Mouse (Mus musculus) retina, postnatal 7 days (tissue): ENCODE data around the gene Tmcc3.

ENCODE experiments used
- DNase-seq: peaks from one replicate; pipeline ENCODE4 v3.0.0-alpha.2; 2012; ENCODE audit warnings: low read depth, low spot score

Tmcc3 gene

DNA sequence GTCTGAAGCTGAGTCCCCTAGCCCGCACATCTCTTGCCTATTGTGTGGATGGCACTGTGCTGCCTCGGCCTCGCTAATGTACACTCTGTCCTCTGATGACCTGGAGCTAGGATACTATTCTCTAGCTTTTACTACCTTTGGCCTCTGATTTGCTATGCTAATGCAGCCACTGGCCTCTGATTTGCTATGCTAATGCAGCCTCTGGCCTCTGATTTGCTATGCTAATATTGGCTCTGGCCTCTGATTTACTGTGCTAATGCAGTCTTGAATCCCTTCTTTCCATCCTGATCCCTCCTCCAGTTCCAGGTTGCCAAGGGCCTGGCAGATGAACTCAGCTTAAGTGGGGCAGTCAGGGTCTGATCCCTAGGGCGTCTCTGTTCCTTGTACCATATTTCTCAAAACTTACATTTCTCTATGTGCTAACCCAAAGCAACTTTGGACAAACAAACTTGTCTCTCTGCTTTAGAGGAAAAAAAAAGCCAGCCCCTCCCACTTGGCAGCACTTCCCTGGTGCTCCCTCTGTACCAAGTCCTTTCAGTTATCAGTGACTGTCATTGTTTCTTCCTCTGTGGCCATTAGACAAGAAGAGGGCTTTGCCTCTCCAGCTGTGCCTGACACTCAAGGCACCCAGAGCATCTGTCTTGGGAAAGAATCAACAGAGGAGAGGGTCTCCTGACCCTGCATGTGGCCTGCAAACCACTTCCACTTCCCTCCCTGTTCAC is 237.9 kb downstream of the Tmcc3 start:
- DNase-seq = no peak

DNA sequence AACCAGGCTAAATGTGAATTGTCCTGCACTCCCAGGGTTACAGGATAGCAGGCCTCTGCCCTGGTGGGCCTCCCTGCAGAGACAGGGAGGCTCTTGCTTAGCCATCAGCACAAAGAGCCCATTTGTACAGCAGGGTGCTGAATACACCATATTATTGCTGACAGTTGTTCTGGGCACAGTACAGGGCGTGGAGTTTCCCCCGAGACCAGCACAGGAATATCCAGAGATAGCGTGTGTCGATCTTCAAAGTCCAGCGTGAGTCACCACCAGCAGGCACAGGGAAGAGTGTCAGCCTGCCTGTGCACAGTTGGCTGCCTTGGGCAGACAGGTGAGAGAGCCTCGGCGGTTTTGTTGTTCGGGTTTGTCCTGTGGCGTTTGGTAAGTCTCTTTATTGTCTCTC is 238.9 kb downstream of the Tmcc3 start:
- no peak for DNase-seq

DNA sequence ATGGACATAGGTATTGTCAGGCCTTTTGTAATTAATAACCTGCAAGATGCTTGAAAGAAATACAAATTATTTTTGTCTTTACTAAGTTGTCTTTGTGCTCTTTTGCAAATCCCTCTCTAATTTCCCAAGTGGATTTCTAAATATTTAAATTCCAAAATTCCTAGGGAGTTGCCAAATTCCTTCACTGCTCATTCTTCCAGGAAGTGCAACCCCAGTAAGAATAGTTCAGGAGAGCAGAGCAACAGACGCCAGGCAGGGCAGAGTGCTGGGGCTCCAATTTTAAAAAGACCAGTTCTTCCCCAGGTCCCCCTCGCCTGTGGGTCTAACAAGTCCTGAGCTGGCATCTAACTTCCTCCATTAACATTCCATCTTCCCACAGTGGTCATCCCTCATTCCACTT is 239.3 kb downstream of the Tmcc3 start:
- DNase-seq = no peak

DNA sequence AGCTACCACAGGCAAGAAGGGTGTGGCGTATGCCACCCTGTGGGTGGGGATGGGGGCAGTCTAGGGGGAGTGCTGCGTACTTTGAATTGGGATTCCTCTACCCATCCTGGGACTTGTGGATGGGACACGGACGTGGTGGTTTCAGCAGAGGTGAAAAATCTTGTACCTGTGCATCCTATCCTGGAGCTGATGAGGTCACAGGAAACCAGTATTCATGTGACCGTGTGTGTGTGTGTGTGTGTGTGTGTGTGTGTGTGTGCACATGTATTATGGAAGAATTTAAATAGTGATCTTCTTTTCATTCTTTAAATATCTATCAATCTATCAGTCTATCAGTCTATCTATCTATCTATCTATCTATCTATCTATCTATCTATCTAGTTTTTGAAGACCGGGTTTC is 239.8 kb downstream of the Tmcc3 start:
- DNase-seq = no peak

DNA sequence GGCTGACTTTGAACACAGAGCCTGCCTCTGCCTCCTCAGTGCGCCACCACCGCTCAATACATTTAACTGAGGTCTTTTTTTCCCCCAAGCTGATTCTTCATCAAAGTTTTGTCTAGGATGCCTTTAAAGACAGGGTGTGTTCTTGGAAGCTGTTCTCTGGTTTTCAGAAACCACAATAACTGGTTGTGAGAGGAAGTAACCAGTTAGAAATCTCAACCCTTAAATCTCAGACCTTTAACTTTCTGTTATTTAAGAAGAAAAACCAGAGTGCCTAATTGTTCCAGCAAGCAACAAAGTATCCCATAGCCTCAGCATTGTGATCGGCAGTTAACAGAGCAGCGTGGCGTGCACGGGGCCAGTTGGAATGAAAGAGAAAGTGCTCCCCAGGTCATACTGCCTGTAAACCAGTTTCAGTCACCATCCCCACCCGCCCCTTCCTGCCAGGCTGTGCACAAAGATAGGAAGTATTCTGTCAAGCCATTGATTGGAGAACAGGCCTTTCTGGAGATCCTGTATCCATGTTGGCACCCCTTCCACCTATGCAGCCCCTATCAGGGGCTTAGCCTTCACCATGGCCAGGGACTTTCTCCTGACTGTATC is 240.3 kb downstream of the Tmcc3 start:
- no peak for DNase-seq

DNA sequence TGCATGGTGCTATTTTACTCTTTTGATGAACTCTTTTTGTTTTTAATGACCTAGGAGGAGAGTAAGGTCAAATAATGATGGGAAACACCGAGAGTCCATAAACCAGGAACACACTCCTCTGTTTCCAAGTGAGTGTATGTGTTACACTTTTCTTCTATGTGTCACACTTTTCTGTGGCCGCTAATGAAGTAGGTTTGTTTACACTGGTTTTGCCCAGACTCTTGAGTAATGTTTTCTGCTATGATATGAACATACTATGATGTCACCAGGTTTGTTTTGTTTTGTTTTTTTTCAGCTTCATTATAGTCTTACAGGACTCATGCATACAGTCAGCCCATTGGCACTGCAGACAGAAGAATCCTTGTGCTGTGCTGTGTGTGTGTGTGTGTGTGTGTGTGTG is 243.6 kb downstream of the Tmcc3 start:
- DNase-seq = no peak

DNA sequence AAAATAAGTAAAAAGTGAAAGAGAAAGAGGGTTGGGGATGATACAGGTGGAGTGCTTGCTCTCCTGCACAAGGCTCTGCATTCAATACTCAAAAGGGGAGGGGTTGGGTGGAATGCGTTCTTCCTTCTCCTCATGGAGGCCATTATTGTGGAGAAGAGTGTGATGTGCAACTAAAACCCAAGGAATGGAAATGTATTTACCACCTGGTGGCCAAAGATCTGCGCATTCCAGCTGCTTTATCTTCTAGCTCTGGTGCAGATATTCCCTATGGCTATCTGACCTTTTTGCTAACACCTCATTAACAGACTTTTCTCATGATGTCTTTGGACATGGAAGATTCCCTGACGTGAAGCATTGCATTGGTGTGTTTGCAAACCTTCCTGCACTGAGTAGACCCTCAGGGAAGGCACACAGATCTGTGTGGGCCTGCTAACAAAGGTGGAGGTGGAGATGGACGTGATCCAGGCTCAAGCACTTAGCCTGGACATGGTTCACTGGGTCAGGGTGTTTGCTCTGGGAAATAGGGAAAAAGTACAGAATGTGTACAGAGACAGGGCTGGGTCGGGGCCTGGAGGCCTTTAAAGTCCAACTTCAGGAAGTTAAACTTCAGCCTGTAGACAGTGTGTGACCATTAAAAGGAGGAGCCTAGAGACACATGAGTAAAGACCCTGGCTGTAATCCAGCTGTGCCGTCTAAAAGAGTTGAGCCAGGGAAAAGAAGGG is 245.8 kb downstream of the Tmcc3 start:
- DNase-seq = no peak

DNA sequence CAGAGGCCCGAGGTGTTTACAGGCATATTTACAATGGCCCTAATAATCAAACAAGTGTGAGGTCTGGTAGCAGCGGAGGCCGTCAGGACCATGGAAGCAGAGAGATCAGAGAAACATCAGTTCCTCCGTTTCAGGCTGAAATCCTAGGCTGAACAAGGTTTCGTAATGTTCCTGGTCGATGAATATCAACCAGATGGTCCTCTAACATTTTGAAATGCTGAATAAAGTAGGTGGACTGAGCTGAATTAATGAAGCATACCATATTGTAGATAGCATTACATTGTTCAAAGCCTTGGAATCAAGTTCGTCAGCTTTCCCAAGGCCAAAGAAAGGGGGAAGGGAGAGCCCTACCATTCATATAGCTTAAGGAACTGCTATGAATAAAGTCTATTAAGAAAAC is 247.1 kb downstream of the Tmcc3 start:
- no peak for DNase-seq

DNA sequence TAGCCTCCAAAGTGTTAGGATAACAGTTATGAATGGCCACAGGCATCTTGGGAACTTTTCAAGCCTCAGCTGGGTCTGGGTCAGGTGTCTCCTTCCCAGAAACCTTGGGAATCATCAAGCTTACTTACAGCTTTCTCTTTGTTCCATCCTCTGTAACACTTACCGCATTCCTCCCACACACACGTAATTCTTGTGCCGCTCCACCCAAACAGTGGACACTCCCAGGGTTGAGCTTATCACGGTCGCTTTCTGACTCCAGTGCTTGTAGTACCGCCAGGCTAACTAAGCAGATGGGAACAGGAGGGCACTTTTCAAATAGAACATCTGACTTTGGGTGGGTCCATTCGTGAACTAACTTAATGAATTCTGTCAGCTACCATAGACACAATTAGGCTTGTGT is 249.6 kb downstream of the Tmcc3 start:
- DNase-seq = no peak

DNA sequence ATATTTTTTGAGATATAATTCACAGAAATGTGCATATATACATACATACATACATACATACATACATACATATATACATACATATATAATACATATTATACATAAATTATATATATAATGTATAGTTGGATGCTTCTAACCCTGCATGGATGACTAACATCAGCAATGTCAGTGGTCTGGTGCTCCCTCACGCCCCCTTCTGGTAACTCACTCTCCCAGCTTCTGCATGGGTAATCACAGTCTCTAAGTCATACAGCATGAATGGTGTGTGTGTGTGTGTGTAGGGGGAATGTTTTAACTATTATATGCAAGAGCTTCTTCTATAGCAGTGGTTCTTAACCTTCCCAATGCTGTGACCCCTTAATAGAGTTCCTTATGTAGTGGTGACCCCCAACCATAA is 250.4 kb downstream of the Tmcc3 start:
- no peak for DNase-seq

DNA sequence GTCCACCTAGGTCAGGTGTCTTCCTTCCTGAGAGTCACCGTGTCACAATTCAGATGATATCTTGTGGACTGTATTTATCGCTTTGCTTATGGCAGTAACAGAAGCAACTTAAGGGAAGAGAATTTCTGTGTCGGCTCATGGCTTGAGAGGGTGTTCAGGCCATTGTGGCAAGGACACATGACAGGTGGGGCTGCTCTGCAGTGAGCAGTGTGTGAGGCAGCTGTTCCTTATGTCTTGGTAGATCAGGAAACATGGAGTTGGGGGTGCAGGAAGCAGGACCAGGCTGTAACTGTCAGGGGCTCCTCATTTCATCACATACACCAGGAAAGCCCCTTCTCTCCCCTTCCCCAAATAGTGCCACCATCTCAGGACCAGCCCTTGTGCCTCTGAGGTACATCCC is 251.2 kb downstream of the Tmcc3 start:
- no peak for DNase-seq

DNA sequence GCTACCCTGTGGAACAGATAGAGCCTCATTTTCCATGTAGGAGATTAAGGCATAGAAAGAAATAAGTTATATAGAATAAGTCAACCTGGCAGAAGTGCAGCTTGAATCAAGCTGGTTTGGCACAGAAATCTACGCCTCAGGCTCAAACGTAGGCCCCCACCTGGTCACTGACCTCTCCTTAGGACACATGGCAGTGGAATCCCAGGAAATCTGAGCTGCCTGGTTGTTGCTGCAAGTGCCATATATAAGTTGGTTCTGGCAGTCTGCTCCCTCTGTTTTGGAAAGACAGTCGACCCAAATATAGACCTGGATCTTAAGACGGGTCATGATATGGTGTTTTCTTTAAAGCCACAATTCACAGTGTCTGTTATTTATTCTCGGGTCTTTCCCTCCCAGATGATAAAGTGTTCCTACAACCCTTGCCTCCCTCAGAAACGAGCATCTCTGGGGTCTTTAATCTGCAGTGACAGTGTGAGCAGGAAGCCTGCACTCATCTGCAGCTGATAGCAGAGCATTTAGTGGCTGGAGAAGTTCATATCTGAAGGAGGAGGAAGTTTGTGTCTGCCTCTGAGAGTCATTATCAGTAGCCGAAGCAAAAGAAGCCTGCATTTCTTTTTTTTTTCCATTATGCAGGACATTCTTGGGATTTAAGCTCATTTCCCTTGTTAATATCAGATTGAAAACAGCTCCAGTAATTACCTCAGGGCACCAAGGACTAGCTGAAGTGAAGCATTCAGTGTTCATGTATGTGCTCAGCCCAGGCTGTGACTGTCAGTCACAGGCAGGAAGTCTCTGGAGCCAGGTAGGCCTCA is 253.9 kb downstream of the Tmcc3 start:
- DNase-seq = no peak

DNA sequence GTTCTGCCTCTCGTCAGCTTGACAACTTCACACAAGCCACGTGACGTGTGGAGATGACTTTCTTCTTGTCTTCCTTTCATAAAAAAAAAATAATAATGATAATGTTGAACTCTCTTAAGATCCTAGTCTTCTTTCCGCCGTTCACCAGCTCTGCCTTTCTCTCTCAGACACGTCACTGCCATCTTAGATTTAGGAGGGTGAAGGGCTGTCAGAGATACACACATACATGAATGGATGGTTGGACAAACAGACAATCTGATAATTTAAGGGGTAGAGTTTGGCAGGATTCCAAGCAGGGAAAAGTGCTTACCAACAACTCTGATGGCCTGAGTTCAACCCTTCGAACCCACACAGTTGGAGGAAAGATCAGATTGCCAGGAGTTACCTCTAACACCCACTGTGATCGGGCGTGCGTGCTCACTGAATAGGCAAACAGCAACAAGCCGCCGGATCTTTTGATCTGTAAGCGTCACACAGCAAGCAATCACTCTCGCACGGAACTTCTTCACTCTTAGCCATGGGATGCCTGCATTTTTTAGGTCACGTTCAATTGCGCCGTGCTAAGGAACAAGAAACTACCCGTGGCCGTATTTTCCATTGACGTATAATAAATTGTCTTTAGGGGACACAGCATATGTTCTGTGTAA is 254.6 kb downstream of the Tmcc3 start:
- no peak for DNase-seq

DNA sequence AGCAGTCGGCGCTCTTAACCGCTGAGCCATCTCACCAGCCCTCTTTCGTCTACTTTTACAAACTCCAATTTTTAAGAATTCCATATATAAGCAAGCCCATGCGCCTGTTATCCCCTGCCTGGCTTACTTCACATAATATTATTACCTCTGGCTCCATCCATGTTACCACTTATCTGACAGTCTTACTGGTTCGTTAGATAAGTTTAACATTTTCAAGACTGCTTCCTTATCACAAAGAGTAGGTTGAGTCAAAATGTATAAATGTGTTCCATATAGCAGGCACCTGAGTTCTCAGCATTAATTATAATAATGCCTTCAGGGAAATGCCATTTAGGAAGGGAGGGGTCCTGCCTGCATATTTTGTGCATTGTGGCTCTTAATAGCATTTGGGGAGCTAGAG is 255.5 kb downstream of the Tmcc3 start:
- no peak for DNase-seq

DNA sequence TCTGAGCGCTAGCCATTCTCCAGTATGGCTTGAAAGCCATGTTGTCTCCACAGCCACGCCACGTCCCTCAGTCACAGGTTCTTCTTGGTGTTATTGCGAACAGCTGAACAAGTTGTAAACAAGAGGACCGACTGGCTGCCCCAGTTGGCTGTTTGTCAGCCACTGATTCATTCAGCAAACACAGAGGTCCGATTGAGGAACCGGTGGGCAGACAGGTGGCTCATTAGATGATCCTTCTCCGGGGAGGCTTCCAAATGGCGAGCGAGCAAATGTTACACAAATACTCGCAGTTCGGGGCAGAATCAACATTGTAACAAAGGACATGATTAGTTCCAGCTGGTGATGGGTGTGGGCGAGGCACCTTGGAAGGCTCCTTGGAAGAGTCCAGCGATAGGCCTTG is 256.2 kb downstream of the Tmcc3 start:
- DNase-seq = no peak

DNA sequence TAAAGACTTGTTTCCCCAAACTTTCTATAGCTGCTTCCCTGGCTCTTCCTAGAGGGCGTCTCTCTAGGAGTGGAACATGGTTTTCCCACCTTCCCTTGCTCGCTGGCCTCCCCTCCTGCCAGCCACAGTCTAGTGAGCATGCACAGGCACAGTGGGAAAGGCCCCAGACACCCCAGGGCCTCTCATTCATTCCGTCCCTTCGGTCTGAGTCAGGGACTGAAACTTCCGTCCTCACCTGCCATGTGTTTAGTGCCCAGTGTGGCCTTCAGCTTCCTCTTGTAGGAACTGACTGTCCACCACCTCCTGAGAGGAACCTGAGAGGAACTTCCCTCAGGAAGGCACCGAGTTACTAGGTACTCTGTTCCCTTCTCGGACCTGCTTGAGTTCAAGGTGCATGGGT is 257.1 kb downstream of the Tmcc3 start:
- DNase-seq = no peak

DNA sequence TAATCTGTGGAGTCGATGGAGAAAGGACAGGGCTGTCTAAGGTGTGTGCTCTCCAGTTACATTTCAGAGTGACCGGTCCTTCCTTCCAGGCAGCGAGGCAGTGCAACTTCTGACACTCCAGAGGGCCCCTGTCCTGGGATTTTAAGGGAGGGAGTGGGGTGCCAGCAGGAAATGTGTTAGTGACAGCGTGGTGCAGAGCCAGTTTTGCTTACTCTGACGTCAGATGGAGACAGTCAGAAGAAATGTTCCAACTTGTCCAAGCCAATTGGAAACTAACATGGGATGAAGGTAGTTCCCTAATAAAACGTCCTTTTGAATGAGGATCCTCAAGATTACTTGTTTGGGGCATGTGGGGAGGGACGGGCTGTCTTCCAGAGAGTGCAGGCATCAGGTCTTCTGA is 258.0 kb downstream of the Tmcc3 start:
- DNase-seq = no peak

DNA sequence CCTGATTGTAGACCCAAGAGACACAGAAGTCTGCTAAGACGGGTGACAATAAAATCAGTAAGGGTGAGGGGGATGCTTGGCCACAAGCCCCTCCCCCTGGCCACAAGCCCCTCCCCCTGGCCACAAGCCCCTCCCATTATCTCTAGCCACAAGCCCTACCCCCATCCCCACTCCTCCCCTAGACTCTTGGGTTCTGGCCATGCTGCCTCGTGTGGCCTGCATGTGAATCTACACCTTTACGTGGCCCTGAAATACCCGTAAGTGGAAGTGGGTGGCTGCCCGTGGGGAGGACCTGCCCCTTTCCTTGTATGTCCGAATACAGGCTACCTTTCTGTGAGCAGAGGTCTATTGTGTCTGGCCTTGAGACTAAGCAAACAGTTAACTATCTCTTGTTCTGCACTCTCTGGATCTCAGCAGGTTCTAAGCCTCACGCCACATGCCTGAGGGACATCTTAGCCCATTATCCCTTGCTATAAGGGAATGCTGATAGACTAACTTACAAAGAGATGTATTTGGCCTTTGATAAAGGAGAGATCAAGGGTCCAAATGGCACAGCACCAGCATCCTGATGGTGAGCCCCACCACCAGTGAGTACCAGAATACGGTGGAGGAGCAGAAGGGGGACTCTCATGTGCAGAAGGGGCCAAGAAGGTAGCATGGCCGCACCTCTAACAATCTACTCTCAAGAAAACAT is 260.3 kb downstream of the Tmcc3 start:
- no peak for DNase-seq

DNA sequence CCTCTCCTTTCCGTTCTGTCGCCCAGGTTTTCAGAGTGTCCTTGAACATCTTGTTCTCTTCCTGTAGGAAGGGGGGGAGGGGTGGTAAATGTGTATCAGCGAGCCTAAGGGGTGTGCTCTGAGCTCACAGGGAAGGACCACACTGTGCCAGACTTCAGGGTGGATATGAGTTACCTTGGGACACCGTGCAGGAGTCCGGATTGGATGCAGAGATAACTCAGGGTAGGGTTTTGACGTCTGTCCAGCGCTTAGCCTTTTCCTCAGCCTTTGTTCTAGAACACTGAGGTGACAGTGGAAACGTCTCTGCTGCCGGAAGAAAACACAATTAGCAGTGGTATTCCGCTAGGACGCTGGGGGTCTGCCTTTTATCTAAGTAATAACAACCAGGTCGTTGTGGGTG is 261.0 kb downstream of the Tmcc3 start:
- DNase-seq = no peak

DNA sequence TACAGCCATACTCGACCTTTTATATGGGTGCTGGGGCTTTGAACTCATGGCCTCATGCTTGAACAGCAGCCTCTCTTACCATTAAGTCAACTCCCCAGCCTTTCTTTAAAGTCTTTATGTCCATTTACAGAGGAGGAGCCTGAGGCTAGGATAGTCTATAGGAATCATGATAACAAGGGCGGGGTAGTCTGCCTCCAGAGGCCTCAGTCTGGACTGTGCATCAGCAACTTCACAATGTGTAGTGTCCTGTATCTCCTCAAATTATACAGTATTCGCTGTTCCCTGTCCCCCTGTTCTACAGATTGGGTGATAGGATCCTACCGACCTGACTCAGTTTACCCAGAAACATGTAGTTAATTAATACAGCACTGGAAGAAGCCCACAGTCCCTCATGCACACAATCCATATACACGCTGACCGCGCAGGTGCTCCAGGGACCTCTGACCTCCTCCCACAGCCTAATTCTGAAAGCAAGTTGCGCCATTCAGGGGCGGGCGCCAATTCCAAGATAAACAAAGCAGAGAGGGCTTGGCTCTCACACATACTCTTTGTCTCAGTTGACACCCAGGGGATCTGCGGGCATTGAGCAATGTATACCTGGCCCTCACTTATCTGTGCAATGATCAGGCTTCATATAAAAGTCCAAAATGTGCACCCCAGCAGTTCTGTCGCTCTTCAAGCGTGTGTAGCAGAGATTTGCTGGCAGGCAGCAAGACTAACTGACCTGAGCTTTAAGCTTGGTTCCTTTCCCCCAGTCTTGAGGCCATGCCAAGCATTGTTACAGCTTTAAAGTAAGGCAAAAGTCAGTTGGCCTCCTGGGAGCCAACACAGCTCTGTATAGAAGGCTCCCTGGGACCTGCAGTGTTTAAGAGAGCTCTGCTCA is 262.9 kb downstream of the Tmcc3 start:
- no peak for DNase-seq
